Mouse (Mus musculus): Measurements from ENCODE around the gene Tomm20.

DNA sequence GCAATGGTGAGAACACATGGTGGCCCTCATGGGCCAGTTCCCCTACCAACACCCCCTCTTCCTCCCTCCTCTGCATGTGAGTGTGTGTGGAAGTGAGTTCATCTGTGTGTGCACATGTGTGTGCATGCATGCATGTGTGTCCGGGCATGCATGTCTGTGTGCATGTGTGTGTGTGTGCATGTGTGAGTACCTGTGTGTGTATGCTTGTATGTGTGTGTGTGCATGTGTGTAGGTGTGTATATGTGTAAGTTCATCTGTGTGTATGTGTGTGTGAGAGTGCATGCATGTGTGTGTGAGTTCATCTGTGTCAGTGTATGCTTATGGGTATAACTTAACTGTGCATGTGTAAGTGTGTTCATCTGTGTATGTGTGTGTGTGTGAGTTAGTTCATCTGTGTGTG lies 27.3 kb downstream of the Tomm20 start:
- TF ChIP-seq POLR2A (IDR thresholded peaks at IDR 0.05; ENCODE audit: insufficient read length, low read depth) (no peak), CEBPB (IDR thresholded peaks at IDR 0.05; ENCODE audit: insufficient read depth, poor library complexity, severe bottlenecking) (no peak), POLR2AphosphoS2 (IDR thresholded peaks at IDR 0.05; ENCODE audit: insufficient read length, low read depth) (no peak), MAX (IDR thresholded peaks at IDR 0.05; ENCODE audit: low read depth) (no peak), USF1 (IDR thresholded peaks at IDR 0.05; ENCODE audit: low read depth) (no peak), TCF12 (IDR thresholded peaks at IDR 0.05; ENCODE audit: insufficient read depth, poor library complexity, severe bottlenecking) (no peak), E2F4 (IDR thresholded peaks at IDR 0.05; ENCODE audit: insufficient read depth) (no peak), MYOG (IDR thresholded peaks at IDR 0.05; ENCODE audit: control insufficient read depth in 1 of 3, insufficient read depth in 1 of 3, insufficient read length in 2 of 3, low read depth in 2 of 3) (no peak), REST (IDR thresholded peaks at IDR 0.05; ENCODE audit: insufficient read depth, insufficient read length) (no peak), MYOD1 (IDR thresholded peaks at IDR 0.05; ENCODE audit: control insufficient read depth in 1 of 3, insufficient read length in 2 of 3, low read depth in 2 of 3) (no peak)

Data from myocyte (in vitro differentiated cells).